In the genomic region with DNA sequence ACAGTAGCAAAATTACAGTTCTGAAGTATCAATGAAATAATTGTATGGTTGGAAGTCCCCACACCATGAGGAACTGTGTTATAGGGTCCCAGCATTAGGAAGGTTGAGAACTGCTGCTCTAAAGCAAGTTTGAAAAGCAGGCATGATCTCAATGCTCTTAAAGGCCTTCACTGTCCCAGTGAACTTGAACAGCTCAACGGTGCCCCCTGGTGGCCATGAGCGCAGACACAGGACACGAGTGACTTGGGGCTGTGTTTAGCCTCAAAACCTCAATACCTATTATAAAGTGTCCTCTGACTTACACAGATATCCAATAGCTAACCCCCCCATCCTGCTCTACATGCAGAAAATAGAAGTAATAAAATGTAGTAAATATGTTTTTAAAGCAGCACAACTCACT, we compare ENCODE assay signal across 9 mouse cellular contexts.
A peak's percentile ranks its signal among the peaks of the same experiment; 100 is the strongest.
DNase-seq lines count a peak whose midpoint lies in the region; ATAC-seq and TF ChIP-seq lines count a peak whose summit lies in the region.
"Had no signal": no experiment of that assay in that cellular context is flagged by ENCODE, and none has a peak within 500 bp of the region (broad histone marks: within the 10 kb centered on the region; RNA-seq: fewer than 3 reads in every experiment).

No protein-coding gene starts in this region.

- 2% methylated on average over 3 of the region's 3 CpGs for WGBS in forebrain, embryonic 14.5 days
- under 1% methylated on average over 3 of the region's 3 CpGs for WGBS in olfactory bulb, adult 2 months

- peak; percentile 95 for TF ChIP-seq CTCF in ES-Bruce4 (IDR thresholded peaks at IDR 0.05; ENCODE audit: low read depth, low read length)
- TF ChIP-seq CTCF in olfactory bulb, adult 2 months (IDR thresholded peaks at IDR 0.05; ENCODE audit: insufficient read depth, low read depth, low read length) = peak; percentile 85

- no peak for TF ChIP-seq EP300 in ES-Bruce4 (IDR thresholded peaks at IDR 0.05; ENCODE audit: insufficient read depth, low read depth, low read length)

- H3K9me3 ChIP-seq in ES-Bruce4 (replicated peaks; ENCODE audit: control insufficient read depth, insufficient read depth, low read length, poor library complexity, severe bottlenecking) = no peaks in the 10 kb centered on the region
- H3K9me3 ChIP-seq in forebrain, embryonic 14.5 days (replicated peaks; ENCODE audit: control insufficient read depth, low read length) = no peaks in the 10 kb centered on the region

- no peak overlapping the region for H3K4me3 ChIP-seq in ES-Bruce4 (ENCODE audit: low read depth, low read length)
- H3K4me3 ChIP-seq in forebrain, embryonic 14.5 days (ENCODE audit: low read depth, low read length) = no peak overlapping the region
- no peak overlapping the region for H3K4me3 ChIP-seq in olfactory bulb, adult 2 months (ENCODE audit: insufficient read depth, low read depth, low read length)

- H3K36me3 ChIP-seq in ES-Bruce4 (ENCODE audit: control insufficient read depth, insufficient read depth, low read length, poor library complexity, severe bottlenecking) = no peaks in the 10 kb centered on the region
- no peaks in the 10 kb centered on the region for H3K36me3 ChIP-seq in forebrain, embryonic 14.5 days (ENCODE audit: control insufficient read depth, insufficient read depth, low read length)

- TF ChIP-seq POLR2A in ES-Bruce4 (IDR thresholded peaks at IDR 0.05; ENCODE audit: insufficient read depth, low read length) = no peak
- no peak for TF ChIP-seq POLR2A in olfactory bulb, adult 2 months (IDR thresholded peaks at IDR 0.05; ENCODE audit: insufficient read depth, low read depth, low read length)

- H3K27me3 ChIP-seq in ES-Bruce4 (ENCODE audit: control insufficient read depth, insufficient read depth, low read length, poor library complexity, severe bottlenecking) = no peaks in the 10 kb centered on the region
- no peaks in the 10 kb centered on the region for H3K27me3 ChIP-seq in forebrain, embryonic 14.5 days (replicated peaks; ENCODE audit: control insufficient read depth, insufficient read depth, low read length)

- no peak overlapping the region for H3K9ac ChIP-seq in ES-Bruce4 (ENCODE audit: low read depth, poor library complexity, severe bottlenecking)
- no peak overlapping the region for H3K9ac ChIP-seq in forebrain, embryonic 14.5 days (ENCODE audit: low read length)

- H3K27ac ChIP-seq in ES-Bruce4 (ENCODE audit: insufficient read depth, low read length) = no peak overlapping the region
- H3K27ac ChIP-seq in forebrain, embryonic 14.5 days (ENCODE audit: low read depth, low read length) = no peak overlapping the region
- H3K27ac ChIP-seq in olfactory bulb, adult 2 months (ENCODE audit: insufficient read depth, low read depth, low read length) = no peak overlapping the region
- H3K27ac ChIP-seq: macrophage had no signal

- no peak overlapping the region for H3K4me2 ChIP-seq in forebrain, embryonic 14.5 days (ENCODE audit: low read length)

- peak; percentile 83 for DNase-seq in c-Kit-positive CD71-positive TER-119-positive erythroid progenitor cells, embryonic 14.5 days (ENCODE audit: low spot score)
- DNase-seq in forebrain, embryonic 14.5 days (ENCODE audit: low spot score) = peak; percentile 91
- peak; percentile 65 for DNase-seq in heart, postnatal 25 days (ENCODE audit: low spot score)
- DNase-seq in layer of hippocampus, adult 11-12 months (ENCODE audit: low spot score) = peak; percentile 88
- DNase-seq in lung, adult 18-20 months = peak; percentile 84 to 86
- DNase-seq in thymus, adult 18-20 months = peak; percentile 71 to 78

- peak; percentile 86 for ATAC-seq in forebrain, embryonic 14.5 days

- no peaks in the 10 kb centered on the region for H3K4me1 ChIP-seq in ES-Bruce4 (ENCODE audit: control insufficient read depth, insufficient read depth, low read length)
- no peaks in the 10 kb centered on the region for H3K4me1 ChIP-seq in forebrain, embryonic 14.5 days (ENCODE audit: control insufficient read depth, insufficient read depth, low read length)
- no peaks in the 10 kb centered on the region for H3K4me1 ChIP-seq in olfactory bulb, adult 2 months (ENCODE audit: control insufficient read depth, insufficient read depth, low read length)

- intact Hi-C loops in heart, postnatal 25 days (cut with DNase I) = loop anchor here (1.0 to 2.0 kb wide), 2 partner anchors 154 to 244 kb away; no protein-coding TSS in a partner anchor
